Mouse (Mus musculus): ENCODE measurements around the gene Hmga1.

GRCm38 (mm10) chr17:27521303-27521702, 35.0 kb upstream of the Hmga1 start, which contains the start of gene Grm4:
- TF ChIP-seq POLR2A (IDR thresholded peaks at IDR 0.05; ENCODE audit: insufficient read depth, low read depth, low read length) = no peak
- TF ChIP-seq CTCF (IDR thresholded peaks at IDR 0.05; ENCODE audit: insufficient read depth, low read depth, low read length) = no peak

Data from olfactory bulb, adult 2 months (tissue).